Mouse (Mus musculus) liver, embryonic 14.5 days (tissue): Measurements from ENCODE around the gene Inpp4b. TPM values are rescaled to one million over a fixed set of nuclear protein-coding genes. Genes with fewer than 3 reads are reported as not detected.

Source experiments
- ATAC-seq: fragments of 200-750 bp; cut with Nextera tagmentation; 2 replicates; pipeline ENCODE4 v1.8.0; 2017; ENCODE audit warnings: moderate number of reproducible peaks, mild to moderate bottlenecking, moderate library complexity; ENCODE audit not compliant: insufficient read depth
- DNase-seq, 3 experiments: peaks; one replicate each; pipeline ENCODE4 v3.0.0-alpha.2; 2012 to 2013; ENCODE audit warnings: low read depth in 3 of 3, low spot score in 3 of 3
- H3K27ac ChIP-seq: fragments of 300-500 bp; sonication (generic); 2 replicates; pipeline ENCODE4 v1.5.1; 2014; ENCODE audit warnings: moderate library complexity, mild to moderate bottlenecking, control low read depth, inconsistent platforms
- H3K27me3 ChIP-seq: fragments of 300-500 bp; sonication (generic); 2 replicates; pipeline ENCODE4 v1.6.1; 2014; ENCODE audit warnings: mild to moderate bottlenecking, low read length, moderate library complexity; ENCODE audit not compliant: control insufficient read depth, insufficient read depth
- H3K36me3 ChIP-seq: fragments of 300-500 bp; sonication (generic); replicated peaks from 2 replicates; pipeline ENCODE4 v1.6.1; 2014; ENCODE audit warnings: low read depth; ENCODE audit not compliant: control insufficient read depth, insufficient read depth
- H3K4me1 ChIP-seq, 2 experiments: fragments of 200-500 bp in 1 of 2; fragments of 300-500 bp in 1 of 2; sonication (generic) in 1 of 2; replicated peaks; 2 replicates each; pipeline ENCODE4 v1.6.1; 2012 to 2014; ENCODE audit warnings: antibody characterized with exemption in 1 of 2, inconsistent platforms in 1 of 2, low read length in 1 of 2; ENCODE audit not compliant: control insufficient read depth in 2 of 2, insufficient read depth in 2 of 2
- H3K4me2 ChIP-seq: fragments of 300-500 bp; sonication (generic); 2 replicates; pipeline ENCODE4 v1.6.1; 2014; ENCODE audit warnings: low read depth, mild to moderate bottlenecking, control low read depth, moderate library complexity
- H3K4me3 ChIP-seq, 2 experiments: fragments of 200-500 bp in 1 of 2; fragments of 300-500 bp in 1 of 2; sonication (generic) in 1 of 2; 2 replicates each; pipeline ENCODE4 v1.5.1; 2012 to 2014; ENCODE audit warnings: low read depth in 2 of 2, low read length in 2 of 2, mild to moderate bottlenecking in 2 of 2, control low read depth in 1 of 2, inconsistent platforms in 1 of 2, moderate library complexity in 1 of 2; ENCODE audit not compliant: insufficient read depth in 1 of 2
- H3K9ac ChIP-seq: fragments of 300-500 bp; sonication (generic); replicated peaks from 2 replicates; pipeline ENCODE4 v1.6.1; 2014; ENCODE audit warnings: mild to moderate bottlenecking, control low read depth, moderate library complexity
- H3K9me3 ChIP-seq: fragments of 300-500 bp; sonication (generic); 2 replicates; pipeline ENCODE4 v1.6.1; 2016; ENCODE audit warnings: low read length, mixed read lengths; ENCODE audit not compliant: control insufficient read depth
- CTCF ChIP-seq: IDR thresholded peaks from 2 replicates; pipeline ENCODE4 v1.5.1; 2016; ENCODE audit warnings: antibody characterized with exemption, low read depth, control low read depth
- EP300 ChIP-seq: IDR thresholded peaks from 2 replicates; pipeline ENCODE4 v1.6.1; 2016; ENCODE audit warnings: antibody characterized with exemption, low read depth
- WGBS: fragments of 180-500 bp; shearing (Covaris S2); extraction: QIAGEN DNeasy Blood & Tissue Kit; methylation state at CpG from one replicate; pipeline ENCODE4 v1.1.7; 2014; ENCODE audit not compliant: insufficient replicate concordance; 5-methylcytosine and 5-hydroxymethylcytosine counted together
- polyA plus RNA-seq, 2 experiments: library from polyadenylated mRNA; depleted of rRNA in 1 of 2; stranded (reverse) in 1 of 2; unstranded in 1 of 2; fragments of >200 nt; fragmentation: Nextera tagmentation in 1 of 2; extraction: Ambion mirVana in 1 of 2; gene quantifications; 2 replicates each; pipeline versions ENCODE4 v1.2.1 to v1.2.3; 2012 to 2014

The Inpp4b gene
- polyA plus RNA-seq, 2 experiments = 0.25 to 1.8 TPM

- WGBS = 53% methylated on average over 3 of the region's 3 CpGs
- H3K4me2 ChIP-seq = no peak overlapping the region
- ATAC-seq (no peak), DNase-seq (no peak)
- no peak overlapping the region for H3K27ac ChIP-seq
- no peak overlapping the region for H3K9ac ChIP-seq
- H3K4me3 ChIP-seq = no peak overlapping the region
- no peaks in the 10 kb centered on the region for H3K9me3 ChIP-seq
- no peaks in the 10 kb centered on the region for H3K36me3 ChIP-seq
- H3K4me1 ChIP-seq = no peaks in the 10 kb centered on the region
- no peaks in the 10 kb centered on the region for H3K27me3 ChIP-seq
- TF ChIP-seq CTCF (no peak), EP300 (no peak)
These were observed 121.4 kb downstream of the Inpp4b start for GRCm38 (mm10) chr8:81463762-81464161.

GRCm38 (mm10) chr8:81466776-81467175 lies 124.4 kb downstream of the Inpp4b start:
- 46% methylated on average over 2 of the region's 2 CpGs for WGBS

GRCm38 (mm10) chr8:81478674-81479073 lies 136.3 kb downstream of the Inpp4b start:
- TF ChIP-seq EP300 (no peak), CTCF (peak; percentile 37; the same call in 1 of the 2 replicates)
- no peaks in the 10 kb centered on the region for H3K27me3 ChIP-seq
- no peak for DNase-seq
- H3K36me3 ChIP-seq = no peaks in the 10 kb centered on the region
- 20% methylated on average over 3 of the region's 3 CpGs for WGBS
- no peak overlapping the region for H3K4me2 ChIP-seq
- H3K27ac ChIP-seq = no peak overlapping the region
- H3K4me3 ChIP-seq = no peak overlapping the region
- no peaks in the 10 kb centered on the region for H3K9me3 ChIP-seq
- no peak overlapping the region for H3K9ac ChIP-seq
- no peaks in the 10 kb centered on the region for H3K4me1 ChIP-seq
- ATAC-seq = no peak

More at GRCm38 (mm10) chr8:81466776-81467175, 124.4 kb downstream of the Inpp4b start:
- Histone ChIP-seq H3K27ac (no peak overlapping the region), H3K27me3 (no peaks in the 10 kb centered on the region), H3K9ac (no peak overlapping the region), H3K4me3 (no peak overlapping the region), H3K9me3 (no peaks in the 10 kb centered on the region), H3K36me3 (no peaks in the 10 kb centered on the region), H3K4me2 (no peak overlapping the region), H3K4me1 (no peaks in the 10 kb centered on the region)
- ATAC-seq (no peak), DNase-seq (no peak)
- no peak for TF ChIP-seq CTCF
- no peak for TF ChIP-seq EP300

GRCm38 (mm10) chr8:81483834-81484233 lies 141.5 kb downstream of the Inpp4b start:
- no peak overlapping the region for H3K27ac ChIP-seq
- ATAC-seq (no peak), DNase-seq (no peak)
- H3K4me3 ChIP-seq = no peak overlapping the region
- 48% methylated on average over 1 of the region's 1 CpGs for WGBS
- no peaks in the 10 kb centered on the region for H3K9me3 ChIP-seq
- TF ChIP-seq EP300 (no peak), CTCF (no peak)
- no peaks in the 10 kb centered on the region for H3K4me1 ChIP-seq
- H3K36me3 ChIP-seq = no peaks in the 10 kb centered on the region
- H3K4me2 ChIP-seq = no peak overlapping the region
- no peaks in the 10 kb centered on the region for H3K27me3 ChIP-seq
- no peak overlapping the region for H3K9ac ChIP-seq

GRCm38 (mm10) chr8:81485626-81486025 lies 143.3 kb downstream of the Inpp4b start:
- no peak overlapping the region for H3K4me2 ChIP-seq
- no peaks in the 10 kb centered on the region for H3K4me1 ChIP-seq
- TF ChIP-seq CTCF (no peak), EP300 (no peak)
- ATAC-seq (no peak), DNase-seq (no peak)
- no peaks in the 10 kb centered on the region for H3K36me3 ChIP-seq
- H3K4me3 ChIP-seq = no peak overlapping the region
- H3K9me3 ChIP-seq = no peaks in the 10 kb centered on the region
- H3K27ac ChIP-seq = no peak overlapping the region
- 50% methylated on average over 1 of the region's 1 CpGs for WGBS
- no peak overlapping the region for H3K9ac ChIP-seq
- H3K27me3 ChIP-seq = no peaks in the 10 kb centered on the region
